Mouse (Mus musculus) midbrain, postnatal 0 days (tissue): ENCODE data around the gene Rnf213. TPM values are rescaled to one million over a fixed set of nuclear protein-coding genes. Genes with fewer than 3 reads are reported as not detected.
A peak's percentile ranks its signal among the peaks of the same experiment; 100 is the strongest.

Experiments
- ATAC-seq: fragments of 200-750 bp; cut with Nextera tagmentation; 2 replicates; pipeline ENCODE4 v1.8.0; 2017; ENCODE audit warnings: moderate number of reproducible peaks, mild to moderate bottlenecking, moderate TSS enrichment, moderate library complexity; ENCODE audit not compliant: low FRiP score
- DNase-seq: peaks from one replicate; pipeline ENCODE4 v3.0.0-alpha.2; 2015; ENCODE audit warnings: low spot score
- H3K27ac ChIP-seq: fragments of 300-500 bp; sonication (generic); 2 replicates; pipeline ENCODE4 v1.5.1; 2014; ENCODE audit warnings: low read depth, mild to moderate bottlenecking, low read length, mixed read lengths
- H3K27me3 ChIP-seq: fragments of 300-500 bp; sonication (generic); 2 replicates; pipeline ENCODE4 v1.6.1; 2014; ENCODE audit warnings: low read length, control low read depth, mixed read lengths; ENCODE audit not compliant: insufficient read depth
- H3K36me3 ChIP-seq: fragments of 300-500 bp; sonication (generic); 2 replicates; pipeline ENCODE4 v1.6.1; 2014; ENCODE audit warnings: low read length, control low read depth, mixed read lengths; ENCODE audit not compliant: insufficient read depth
- H3K4me1 ChIP-seq: fragments of 300-500 bp; sonication (generic); 2 replicates; pipeline ENCODE4 v1.6.1; 2014; ENCODE audit warnings: mild to moderate bottlenecking, control low read depth, antibody characterized with exemption, low read length, mixed read lengths; ENCODE audit not compliant: insufficient read depth
- H3K4me2 ChIP-seq: fragments of 300-500 bp; sonication (generic); 2 replicates; pipeline ENCODE4 v1.6.1; 2014; ENCODE audit warnings: low read depth, mild to moderate bottlenecking, low read length, mixed read lengths; ENCODE audit not compliant: poor library complexity, severe bottlenecking
- H3K4me3 ChIP-seq: fragments of 300-500 bp; sonication (generic); 2 replicates; pipeline ENCODE4 v1.5.1; 2014; ENCODE audit warnings: low read depth, mild to moderate bottlenecking, low read length, moderate library complexity
- H3K9ac ChIP-seq: fragments of 300-500 bp; sonication (generic); replicated peaks from 2 replicates; pipeline ENCODE4 v1.6.1; 2014; ENCODE audit warnings: mild to moderate bottlenecking, low read length, moderate library complexity, mixed read lengths; ENCODE audit not compliant: poor library complexity, severe bottlenecking
- H3K9me3 ChIP-seq: fragments of 300-500 bp; sonication (generic); 2 replicates; pipeline ENCODE4 v1.6.1; 2016; ENCODE audit warnings: low read length, control low read depth
- CTCF ChIP-seq: IDR thresholded peaks from 2 replicates; pipeline ENCODE4 v1.5.1; 2016; ENCODE audit warnings: antibody characterized with exemption, mild to moderate bottlenecking
- WGBS: fragments of 180-500 bp; shearing (Covaris S2); extraction: QIAGEN DNeasy Blood & Tissue Kit; methylation state at CpG from one replicate; pipeline ENCODE4 v1.1.7; 2014; 5-methylcytosine and 5-hydroxymethylcytosine counted together
- polyA plus RNA-seq: library from polyadenylated mRNA; unstranded; fragments of >200 nt; fragmentation: Nextera tagmentation; extraction: Ambion mirVana; gene quantifications from 2 replicates; pipeline ENCODE4 v1.2.1, GENCODE M21; 2015
- total RNA-seq: library from RNA; depleted of rRNA; stranded (reverse); fragments of >200 nt; gene quantifications from 2 replicates; pipeline ENCODE4 v1.2.3, GENCODE M21; 2014

Gene Rnf213
- total and polyA plus RNA-seq, 2 experiments from 2014 or later: 0.74 to 6.9 TPM

DNA sequence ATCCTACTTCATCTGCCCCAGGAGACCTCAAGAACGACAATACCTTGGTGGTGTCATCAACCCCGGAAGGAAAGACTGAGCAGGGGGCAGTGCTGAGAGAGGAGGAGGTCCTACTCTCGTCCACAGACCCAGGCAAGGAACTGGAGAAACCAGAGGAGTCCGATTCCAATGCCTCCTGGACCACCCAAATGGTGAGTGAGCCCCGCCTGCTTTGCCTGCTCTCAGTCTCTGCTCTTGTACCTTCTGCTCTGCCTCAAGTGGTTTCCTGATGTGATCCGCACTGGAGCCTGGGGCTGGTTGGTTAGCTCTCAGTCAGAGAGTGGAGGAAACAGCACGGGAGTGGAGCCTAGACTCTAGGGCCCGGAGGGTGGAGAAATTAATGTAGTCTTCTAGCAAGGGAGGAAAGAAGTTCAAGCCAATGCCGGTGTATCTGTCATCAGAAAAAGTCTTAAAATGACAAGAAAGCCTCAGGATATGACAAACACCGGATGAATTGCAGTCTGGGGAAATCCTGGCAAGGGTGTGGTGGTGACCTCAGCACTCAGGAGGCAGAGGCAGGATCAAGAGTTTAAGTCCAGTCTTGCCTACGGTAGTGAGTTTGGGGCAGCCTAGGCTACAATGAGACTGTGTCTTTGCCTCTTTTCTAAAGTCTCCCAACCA lies 9.7 kb downstream of the Rnf213 start:
- Histone ChIP-seq H3K9me3 (no peaks in the 10 kb centered on the region), H3K27ac (no peak overlapping the region), H3K9ac (no peak overlapping the region), H3K4me2 (no peak overlapping the region), H3K27me3 (no peaks in the 10 kb centered on the region), H3K36me3 (no peaks in the 10 kb centered on the region), H3K4me3 (no peak overlapping the region), H3K4me1 (no peaks in the 10 kb centered on the region)
- ATAC-seq (no peak), DNase-seq (no peak)
- 58% methylated on average over 11 of the region's 11 CpGs for WGBS
- TF ChIP-seq CTCF: no peak

DNA sequence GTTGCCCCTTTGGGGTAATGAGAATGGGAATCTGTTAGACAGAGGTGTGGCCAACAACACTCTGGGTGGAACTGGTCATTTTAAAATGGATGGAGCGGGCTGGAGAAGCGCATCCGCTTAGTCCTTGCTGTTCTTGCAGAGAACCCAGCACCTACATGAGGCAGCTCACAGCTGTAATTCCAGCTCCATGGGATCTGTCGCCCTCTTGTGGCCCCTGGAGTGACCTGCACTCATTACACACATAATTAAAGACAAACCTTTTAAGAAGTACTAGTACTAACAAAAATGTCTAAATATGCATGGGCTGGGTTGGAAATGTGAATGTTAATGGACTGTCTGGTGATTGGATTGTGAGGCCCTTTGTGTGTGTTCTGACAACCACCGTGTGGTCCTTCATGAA lies 11.7 kb downstream of the Rnf213 start:
- H3K4me3 ChIP-seq: no peak overlapping the region
- no peaks in the 10 kb centered on the region for H3K36me3 ChIP-seq
- TF ChIP-seq CTCF: peak; percentile 68
- no peaks in the 10 kb centered on the region for H3K9me3 ChIP-seq
- DNase-seq (peak; percentile 14), ATAC-seq (no peak)
- H3K4me2 ChIP-seq: no peak overlapping the region
- H3K9ac ChIP-seq: no peak overlapping the region
- 50% methylated on average over 5 of the region's 5 CpGs for WGBS
- H3K27me3 ChIP-seq: no peaks in the 10 kb centered on the region
- H3K27ac ChIP-seq: no peak overlapping the region
- H3K4me1 ChIP-seq: no peaks in the 10 kb centered on the region

DNA sequence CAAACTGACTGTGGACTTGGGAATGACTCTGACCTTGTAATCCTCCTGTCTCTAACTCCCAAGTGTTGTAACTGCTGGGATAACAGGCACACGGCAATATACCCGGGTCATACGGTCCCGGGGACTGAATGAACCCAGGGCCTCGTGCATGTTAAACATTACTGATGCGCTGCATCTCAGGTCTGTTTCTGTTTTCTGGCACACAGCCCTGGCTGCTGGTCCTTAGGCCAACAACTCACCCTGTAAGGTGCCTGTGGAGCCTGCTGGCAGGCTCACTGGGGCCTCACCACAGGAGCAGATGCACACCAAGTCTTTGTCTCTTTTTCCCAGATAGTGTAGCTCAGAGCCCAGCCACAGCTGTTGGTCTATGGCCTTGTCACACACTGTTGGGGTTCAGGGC lies 14.5 kb downstream of the Rnf213 start:
- Histone ChIP-seq H3K36me3 (no peaks in the 10 kb centered on the region), H3K4me2 (no peak overlapping the region), H3K4me1 (no peaks in the 10 kb centered on the region), H3K9me3 (no peaks in the 10 kb centered on the region), H3K9ac (no peak overlapping the region), H3K27ac (no peak overlapping the region), H3K4me3 (no peak overlapping the region), H3K27me3 (no peaks in the 10 kb centered on the region)
- TF ChIP-seq CTCF: no peak
- no peak for ATAC-seq
- DNase-seq: no peak
- WGBS: 89% methylated on average over 6 of the region's 6 CpGs

DNA sequence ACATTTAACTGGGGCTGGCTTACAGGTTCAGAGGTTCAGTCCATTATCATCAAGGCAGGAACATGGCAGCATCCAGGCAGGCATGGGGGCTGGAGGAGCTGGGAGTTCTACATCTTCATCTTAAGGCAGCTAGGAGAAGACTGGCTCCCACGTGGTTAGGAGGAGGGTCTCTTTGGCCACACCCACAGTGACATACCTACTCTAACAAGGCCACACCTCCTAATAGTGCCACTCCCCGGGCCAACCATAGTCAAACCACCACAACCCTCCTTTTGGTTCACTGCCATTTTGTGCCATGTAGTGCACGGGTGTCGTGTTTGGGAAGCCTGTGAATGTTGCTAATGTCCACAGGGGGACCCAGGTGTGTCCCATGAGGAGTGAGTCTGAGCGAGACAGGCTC lies 15.1 kb downstream of the Rnf213 start:
- WGBS: 57% methylated on average over 5 of the region's 5 CpGs
- ATAC-seq (no peak), DNase-seq (no peak)
- no peaks in the 10 kb centered on the region for H3K9me3 ChIP-seq
- H3K4me1 ChIP-seq: no peaks in the 10 kb centered on the region
- H3K9ac ChIP-seq: no peak overlapping the region
- H3K4me3 ChIP-seq: no peak overlapping the region
- H3K27me3 ChIP-seq: no peaks in the 10 kb centered on the region
- no peak overlapping the region for H3K4me2 ChIP-seq
- TF ChIP-seq CTCF: no peak
- H3K27ac ChIP-seq: no peak overlapping the region
- no peaks in the 10 kb centered on the region for H3K36me3 ChIP-seq

DNA sequence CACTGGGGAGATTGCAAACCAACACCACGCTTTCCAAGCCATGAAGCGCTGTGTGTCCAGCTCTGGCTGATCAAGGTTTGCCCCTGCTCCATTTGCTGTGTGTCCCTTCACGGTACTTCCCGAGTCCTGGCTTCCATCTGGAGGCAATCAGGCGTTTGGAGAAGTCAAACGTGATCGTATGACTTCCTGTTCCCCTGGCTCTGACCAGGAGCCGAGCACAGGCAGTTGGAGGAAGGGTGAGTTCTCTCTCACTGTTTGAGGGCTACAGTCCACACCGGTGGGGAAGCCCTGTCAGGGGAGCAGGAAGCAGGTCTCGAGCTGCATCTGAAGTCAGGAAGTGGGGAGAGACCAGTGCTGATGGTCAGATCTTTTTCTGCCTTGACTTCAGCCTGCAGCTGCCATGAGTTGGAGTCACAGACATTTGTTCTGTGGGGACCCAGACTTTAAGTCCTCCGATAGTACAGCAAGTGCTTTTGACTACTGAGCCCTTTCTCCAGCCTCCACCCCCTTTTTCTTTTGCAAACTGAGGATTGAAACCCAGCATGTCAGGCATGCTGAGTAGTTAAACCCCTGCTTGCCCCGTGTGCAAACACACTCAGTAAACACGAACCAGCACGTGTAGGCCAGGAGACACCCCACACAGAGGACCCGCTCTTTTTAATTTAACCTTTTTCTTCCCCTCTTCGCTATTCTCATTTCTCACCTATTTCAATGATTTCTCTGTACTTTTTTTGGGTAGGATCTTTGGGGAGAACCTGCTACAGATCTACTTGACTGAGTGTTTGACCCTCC lies 26.6 kb downstream of the Rnf213 start:
- ATAC-seq (no peak), DNase-seq (no peak)
- H3K4me1 ChIP-seq: no peaks in the 10 kb centered on the region
- H3K36me3 ChIP-seq: no peaks in the 10 kb centered on the region
- H3K9ac ChIP-seq: no peak overlapping the region
- no peaks in the 10 kb centered on the region for H3K9me3 ChIP-seq
- H3K4me3 ChIP-seq: no peak overlapping the region
- no peak for TF ChIP-seq CTCF
- H3K27ac ChIP-seq: no peak overlapping the region
- no peaks in the 10 kb centered on the region for H3K27me3 ChIP-seq
- 67% methylated on average over 16 of the region's 16 CpGs for WGBS
- no peak overlapping the region for H3K4me2 ChIP-seq

DNA sequence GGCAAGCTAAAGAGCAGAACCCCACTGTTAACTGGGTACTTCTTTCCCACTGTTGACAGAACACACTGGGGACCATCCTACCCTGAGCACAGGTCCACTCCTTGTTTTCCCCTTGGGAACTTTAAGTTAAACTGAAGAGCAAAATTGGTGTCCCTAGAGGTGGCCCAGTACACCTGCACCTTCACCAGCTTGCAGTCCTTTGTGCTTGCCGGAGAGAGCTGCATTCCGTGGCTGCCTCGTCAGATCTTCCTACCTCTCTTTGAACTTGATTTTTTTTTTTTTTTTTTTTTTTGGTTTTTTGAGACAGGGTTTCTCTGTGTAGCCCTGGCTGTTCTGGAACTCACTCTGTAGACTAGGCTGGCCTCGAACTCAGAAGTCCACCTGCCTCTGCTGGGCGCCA lies 27.5 kb downstream of the Rnf213 start:
- H3K4me2 ChIP-seq: no peak overlapping the region
- ATAC-seq: no peak
- WGBS: 80% methylated on average over 5 of the region's 5 CpGs
- no peak overlapping the region for H3K9ac ChIP-seq
- no peak overlapping the region for H3K4me3 ChIP-seq
- H3K36me3 ChIP-seq: no peaks in the 10 kb centered on the region
- H3K4me1 ChIP-seq: no peaks in the 10 kb centered on the region
- DNase-seq: no peak
- no peak for TF ChIP-seq CTCF
- no peaks in the 10 kb centered on the region for H3K27me3 ChIP-seq
- H3K9me3 ChIP-seq: no peaks in the 10 kb centered on the region
- H3K27ac ChIP-seq: no peak overlapping the region
